10 mouse cellular contexts compared by ENCODE assay signal in genomic region chr2:101289168-101289567, GRCm38 (mm10).
DNase-seq lines count a peak whose midpoint lies in the region; ATAC-seq and TF ChIP-seq lines count a peak whose summit lies in the region.
"Had no signal": no experiment of that assay in that cellular context is flagged by ENCODE, and none has a peak within 500 bp of the region (broad histone marks: within the 10 kb centered on the region; RNA-seq: fewer than 3 reads in every experiment).

No protein-coding gene starts in this region.

- H3K4me1 ChIP-seq in forebrain, embryonic 14.5 days (ENCODE audit: control insufficient read depth, insufficient read depth, low read length) = no peaks in the 10 kb centered on the region
- H3K4me1 ChIP-seq in forebrain, embryonic 13.5 days = no peaks in the 10 kb centered on the region
- no peaks in the 10 kb centered on the region for H3K4me1 ChIP-seq in lung, adult 2 months (ENCODE audit: control insufficient read depth, insufficient read depth, low read length)
- H3K4me1 ChIP-seq: kidney, embryonic 15.5 days had no signal

- H3K4me3 ChIP-seq in forebrain, embryonic 14.5 days (ENCODE audit: low read depth, low read length) = no peak overlapping the region
- no peak overlapping the region for H3K4me3 ChIP-seq in forebrain, embryonic 13.5 days
- H3K4me3 ChIP-seq in lung, adult 2 months (replicated peaks; ENCODE audit: extremely low read depth, low read depth, low read length) = no peak overlapping the region
- H3K4me3 ChIP-seq: kidney, embryonic 15.5 days had no signal

- no peaks in the 10 kb centered on the region for H3K9me3 ChIP-seq in forebrain, embryonic 14.5 days (replicated peaks; ENCODE audit: control insufficient read depth, low read length)
- H3K9me3 ChIP-seq in forebrain, embryonic 13.5 days (replicated peaks) = no peaks in the 10 kb centered on the region
- H3K9me3 ChIP-seq: kidney, embryonic 15.5 days had no signal

- 0 out of 2 replicates have a peak, but pooled peaks have one; percentile 15 for TF ChIP-seq CTCF in lung, adult 2 months (IDR thresholded peaks at IDR 0.05; ENCODE audit: insufficient read depth, low read length)
- TF ChIP-seq CTCF in brain, embryonic 14.5 days (IDR thresholded peaks at IDR 0.05; ENCODE audit: borderline replicate concordance, extremely low read depth, insufficient read depth, insufficient read length) = peak; percentile 66; the same call in 1 of the 2 replicates

- H3K9ac ChIP-seq in forebrain, embryonic 14.5 days (ENCODE audit: low read length) = no peak overlapping the region
- H3K9ac ChIP-seq in forebrain, embryonic 13.5 days = no peak overlapping the region
- H3K9ac ChIP-seq: kidney, embryonic 15.5 days had no signal

- 40% methylated on average over 2 of the region's 2 CpGs for WGBS in forebrain, embryonic 14.5 days
- 34% methylated on average over 2 of the region's 2 CpGs for WGBS in forebrain, embryonic 13.5 days
- WGBS in lung, adult 2 months = 35% methylated on average over 2 of the region's 2 CpGs

- intact Hi-C loops in left cerebral cortex, postnatal 25 days (cut with DNase I) = no loop called here

- TF ChIP-seq POLR2A in lung, adult 2 months (IDR thresholded peaks at IDR 0.05; ENCODE audit: borderline replicate concordance, extremely low read depth, low read depth, low read length) = no peak
- no peak for TF ChIP-seq POLR2A in brain, embryonic 14.5 days (IDR thresholded peaks at IDR 0.05; ENCODE audit: borderline replicate concordance, extremely low read depth, insufficient read depth, insufficient read length, poor library complexity, severe bottlenecking)

- H3K36me3 ChIP-seq in forebrain, embryonic 14.5 days (ENCODE audit: control insufficient read depth, insufficient read depth, low read length) = no peaks in the 10 kb centered on the region
- no peaks in the 10 kb centered on the region for H3K36me3 ChIP-seq in forebrain, embryonic 13.5 days (ENCODE audit: poor library complexity, severe bottlenecking)
- H3K36me3 ChIP-seq: kidney, embryonic 15.5 days had no signal

- ATAC-seq in forebrain, embryonic 14.5 days = no peak
- no peak for ATAC-seq in forebrain, embryonic 13.5 days
- peak; percentile 63; the same call in 1 of the 2 replicates for ATAC-seq in megakaryocyte progenitor cell, adult 5-6 weeks (replicated peaks; ENCODE audit: poor library complexity)

- H3K27me3 ChIP-seq in forebrain, embryonic 14.5 days (replicated peaks; ENCODE audit: control insufficient read depth, insufficient read depth, low read length) = no peaks in the 10 kb centered on the region
- no peaks in the 10 kb centered on the region for H3K27me3 ChIP-seq in forebrain, embryonic 13.5 days
- H3K27me3 ChIP-seq: kidney, embryonic 15.5 days had no signal

- H3K4me2 ChIP-seq in forebrain, embryonic 14.5 days (ENCODE audit: low read length) = no peak overlapping the region
- no peak overlapping the region for H3K4me2 ChIP-seq in forebrain, embryonic 13.5 days
- H3K4me2 ChIP-seq: kidney, embryonic 15.5 days had no signal

- peak; percentile 41 for DNase-seq in forebrain, embryonic 14.5 days (ENCODE audit: low spot score)
- no peak for DNase-seq in lung, adult 2 months
- DNase-seq in lung, adult 18-20 months = no peak
- DNase-seq in brain, embryonic 14.5 days (ENCODE audit: low read depth) = peak; percentile 38
- no peak for DNase-seq in urinary bladder, postnatal 14 days (ENCODE audit: low spot score)
- no peak for DNase-seq in left cerebral cortex, postnatal 25 days (ENCODE audit: low spot score in 2 of 2)
- DNase-seq: cerebellum, adult 8-10 months had no signal

- no peak overlapping the region for H3K27ac ChIP-seq in forebrain, embryonic 14.5 days (ENCODE audit: low read depth, low read length)
- H3K27ac ChIP-seq in forebrain, embryonic 13.5 days = no peak overlapping the region
- H3K27ac ChIP-seq: kidney, embryonic 15.5 days had no signal

Comparison
In these comparisons a context has a peak if more than half of its experiments do, and no peak if none do; other contexts are left out.
1. DNase-seq: peak in forebrain, embryonic 14.5 days (single experiment) and brain, embryonic 14.5 days (single experiment); none in lung, adult 2 months (single experiment), lung, adult 18-20 months (0 of 2), urinary bladder, postnatal 14 days (single experiment) and left cerebral cortex, postnatal 25 days (0 of 2).